Mouse (Mus musculus) G1E (cell line): ENCODE measurements around the gene Olfr517.

Source experiments
- CTCF ChIP-seq: IDR thresholded peaks from 2 replicates; pipeline ENCODE4 v1.5.1; 2012; ENCODE audit warnings: low read depth, low read length, inconsistent platforms, mixed read lengths
- TAL1 ChIP-seq: conservative IDR thresholded peaks from 2 replicates; pipeline ENCODE4 v1.6.1; 2012; ENCODE audit warnings: low read depth, low read length, inconsistent platforms, mixed read lengths

DNA sequence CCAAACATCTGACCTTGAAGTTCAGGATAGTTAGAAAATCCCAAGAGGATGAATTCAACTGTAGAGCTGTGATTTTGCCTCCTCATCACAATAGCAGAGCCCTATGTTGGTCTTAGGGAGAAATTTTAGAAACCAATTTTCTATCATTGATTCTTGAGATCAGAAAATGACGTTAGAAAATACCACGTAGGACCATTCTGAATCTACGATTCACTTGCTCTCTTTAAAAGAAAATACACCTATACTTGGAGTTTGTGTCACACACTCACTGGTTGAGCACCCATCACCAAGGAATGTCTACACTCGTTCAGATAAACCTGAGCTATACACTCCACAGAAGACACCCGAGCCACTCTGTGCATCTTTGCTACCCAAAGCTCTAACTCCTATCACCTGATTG, 22.1 kb upstream of the Olfr517 start, which contains the start of gene Olfr519:
- TF ChIP-seq CTCF, result no peak
- no peak for TF ChIP-seq TAL1
